Comparison of ENCODE assay signal across 8 mouse cellular contexts in genomic region chr5:36485306-36485705, GRCm38 (mm10). TPM values are rescaled to one million over a fixed set of nuclear protein-coding genes. Genes with fewer than 3 reads are reported as not detected.
DNase-seq lines count a peak whose midpoint lies in the region; ATAC-seq and TF ChIP-seq lines count a peak whose summit lies in the region.

No protein-coding gene starts in this region.

- peak overlapping the region; percentile 93 for H3K4me3 ChIP-seq in heart, embryonic 10.5 days
- H3K4me3 ChIP-seq in ES-E14 (ENCODE audit: insufficient read depth in 1 of 2, low read depth in 1 of 2, low read length in 2 of 2, poor library complexity in 1 of 2, severe bottlenecking in 1 of 2), result peak overlapping the region; percentile 64 to 87
- H3K4me3 ChIP-seq in hindbrain, embryonic 11.5 days (ENCODE audit: low read depth, low read length), result peak overlapping the region; percentile 55
- H3K4me3 ChIP-seq in midbrain, embryonic 12.5 days, result peak overlapping the region; percentile 91

- H3K9ac ChIP-seq in ES-E14 (ENCODE audit: insufficient read depth, low read depth, low read length, poor library complexity, severe bottlenecking), result no peak overlapping the region
- no peak overlapping the region; the same call in 1 of the 2 replicates for H3K9ac ChIP-seq in hindbrain, embryonic 11.5 days (ENCODE audit: low read depth, low read length)
- H3K9ac ChIP-seq in midbrain, embryonic 12.5 days (replicated peaks), result peak overlapping the region; percentile 64

- no peak for ATAC-seq in hindbrain, embryonic 11.5 days (ENCODE audit: low FRiP score)
- no peak for ATAC-seq in midbrain, embryonic 12.5 days (ENCODE audit: low FRiP score, low read depth)

- 23% methylated on average over 19 of the region's 19 CpGs for WGBS in heart, embryonic 10.5 days
- WGBS in hindbrain, embryonic 11.5 days, result 33% methylated on average over 19 of the region's 19 CpGs
- 49% methylated on average over 19 of the region's 19 CpGs for WGBS in midbrain, embryonic 12.5 days

- no peaks in the 10 kb centered on the region for H3K9me3 ChIP-seq in heart, embryonic 10.5 days
- no peaks in the 10 kb centered on the region for H3K9me3 ChIP-seq in ES-E14 (ENCODE audit: control insufficient read depth, insufficient read depth, low read depth, low read length)
- H3K9me3 ChIP-seq in hindbrain, embryonic 11.5 days (ENCODE audit: control insufficient read depth, low read length), result no peaks in the 10 kb centered on the region
- H3K9me3 ChIP-seq in midbrain, embryonic 12.5 days, result peaks cover 4% of the 10 kb centered on the region; the same call in 1 of the 2 replicates

- peaks cover 20% of the 10 kb centered on the region for H3K27me3 ChIP-seq in heart, embryonic 10.5 days (ENCODE audit: insufficient read depth, poor library complexity, severe bottlenecking)
- H3K27me3 ChIP-seq in hindbrain, embryonic 11.5 days (ENCODE audit: control insufficient read depth, insufficient read depth, low read length), result no peaks in the 10 kb centered on the region; the same call in 1 of the 2 replicates
- peaks cover 9% of the 10 kb centered on the region for H3K27me3 ChIP-seq in midbrain, embryonic 12.5 days

- H3K4me2 ChIP-seq in hindbrain, embryonic 11.5 days (replicated peaks; ENCODE audit: low read depth, low read length), result peak overlapping the region; percentile 96
- peak overlapping the region; percentile 84 for H3K4me2 ChIP-seq in midbrain, embryonic 12.5 days (replicated peaks)

- in situ Hi-C loops in ES-E14 (cut with MboI; ENCODE audit: low sequenced_read_pairs in 2 of 2, unreplicated experiment in 2 of 2), result no loop called here

- peaks cover 8% of the 10 kb centered on the region for H3K36me3 ChIP-seq in heart, embryonic 10.5 days
- no peaks in the 10 kb centered on the region; the same call in 1 of the 2 replicates for H3K36me3 ChIP-seq in ES-E14 (ENCODE audit: control insufficient read depth, insufficient read depth, low read length, poor library complexity, severe bottlenecking)
- H3K36me3 ChIP-seq in hindbrain, embryonic 11.5 days (ENCODE audit: control insufficient read depth, insufficient read depth, low read length), result no peaks in the 10 kb centered on the region
- 0 out of 2 replicates have a peak, but pooled peaks cover 7% of the 10 kb centered on the region for H3K36me3 ChIP-seq in midbrain, embryonic 12.5 days

- 0 out of 2 replicates have a peak overlapping the region, but pooled peaks have one; percentile 38 for H3K27ac ChIP-seq in heart, embryonic 10.5 days
- H3K27ac ChIP-seq in ES-E14 (ENCODE audit: insufficient read depth, low read depth, low read length, poor library complexity, severe bottlenecking), result no peak overlapping the region
- H3K27ac ChIP-seq in hindbrain, embryonic 11.5 days (ENCODE audit: low read depth, low read length), result no peak overlapping the region
- H3K27ac ChIP-seq in midbrain, embryonic 12.5 days (replicated peaks), result no peak overlapping the region

- peaks cover 38% of the 10 kb centered on the region for H3K4me1 ChIP-seq in heart, embryonic 10.5 days
- peaks cover 0 to 8% of the 10 kb centered on the region in 2 experiments; a peak in 1 of 4 replicates for H3K4me1 ChIP-seq in ES-E14 (ENCODE audit: control insufficient read depth in 2 of 2, insufficient read depth in 2 of 2, low read length in 2 of 2, poor library complexity in 1 of 2)
- H3K4me1 ChIP-seq in hindbrain, embryonic 11.5 days (replicated peaks; ENCODE audit: control insufficient read depth, insufficient read depth, low read length), result peaks cover 12% of the 10 kb centered on the region
- H3K4me1 ChIP-seq in midbrain, embryonic 12.5 days, result peaks cover 40% of the 10 kb centered on the region

- no peak for DNase-seq in heart, embryonic 10.5 days (ENCODE audit: low spot score)
- no peak for DNase-seq in heart, adult 8-10 months (ENCODE audit: low spot score)
- DNase-seq in ES-E14 (ENCODE audit: low read depth, low spot score), result no peak
- no peak for DNase-seq in hindbrain, embryonic 11.5 days (ENCODE audit: low spot score)
- no peak for DNase-seq in right cerebral cortex, postnatal 10 days (ENCODE audit: low spot score in 2 of 2)
- DNase-seq in frontal cortex, postnatal 36 days (ENCODE audit: low spot score in 2 of 2), result no peak
- no peak for DNase-seq in lung, adult 18-20 months

TF ChIP-seq in ES-E14, 5 proteins besides CTCF, POLR2A, EP300 and RAD21:
- no peak for TF ChIP-seq ZC3H11A (IDR thresholded peaks at IDR 0.05; ENCODE audit: borderline replicate concordance, low read depth, low read length)
- no peak for TF ChIP-seq MAFK (IDR thresholded peaks at IDR 0.05; ENCODE audit: insufficient read depth, low read depth, low read length)
- TF ChIP-seq HCFC1 (IDR thresholded peaks at IDR 0.05; ENCODE audit: borderline replicate concordance, insufficient read depth, low read length), result no peak
TF ChIP-seq in ES-E14: peak in this region for 0.

RNA-seq across cellular contexts. Expression of gene Ccdc96, which starts 0.9 kb away (rescaled TPM):
- polyA plus RNA-seq in heart, embryonic 10.5 days (2016; fragmentation: Nextera tagmentation; extraction: Ambion mirVana), result 0.33 and 0.62 TPM in 2 replicates
- under 1 TPM; 0.25 to 0.49 (median 0.31) TPM for total RNA-seq in heart, adult 8-10 months (2022)
- 0.42 and 1.0 TPM in 2 replicates for total RNA-seq in ES-E14 (2012; rRNA removed)
- 3.6 and 4.8 TPM in 2 replicates for polyA plus RNA-seq in hindbrain, embryonic 11.5 days (2014; fragmentation: Nextera tagmentation; extraction: Ambion mirVana)
- polyA plus RNA-seq in midbrain, embryonic 12.5 days (2016; fragmentation: Nextera tagmentation; extraction: Ambion mirVana), result 4.2 and 5.3 TPM in 2 replicates

RNA-seq across cellular contexts. Expression of gene Tada2b, which starts 1.2 kb away (rescaled TPM):
- polyA plus RNA-seq in heart, embryonic 10.5 days (2016; fragmentation: Nextera tagmentation; extraction: Ambion mirVana), result 1.2 and 1.9 TPM in 2 replicates
- total RNA-seq in heart, adult 8-10 months (2022), result 10 to 100 TPM; 13.8 to 17.5 (median 15.3) TPM
- 4.4 and 6.9 TPM in 2 replicates for total RNA-seq in ES-E14 (2012; rRNA removed)
- polyA plus RNA-seq in hindbrain, embryonic 11.5 days (2014; fragmentation: Nextera tagmentation; extraction: Ambion mirVana), result 4.6 and 4.9 TPM in 2 replicates
- polyA plus RNA-seq in midbrain, embryonic 12.5 days (2016; fragmentation: Nextera tagmentation; extraction: Ambion mirVana), result 2.5 and 2.7 TPM in 2 replicates

RNA-seq across cellular contexts. Expression of gene Grpel1, which starts 20.5 kb away (rescaled TPM):
- polyA plus RNA-seq in heart, embryonic 10.5 days (2016; fragmentation: Nextera tagmentation; extraction: Ambion mirVana), result 69.8 and 74.4 TPM in 2 replicates
- total RNA-seq in heart, adult 8-10 months (2022), result 10 to 100 TPM; 61.7 to 66.2 (median 64.4) TPM
- total RNA-seq in ES-E14 (2012; rRNA removed), result 40.3 and 45.0 TPM in 2 replicates
- polyA plus RNA-seq in hindbrain, embryonic 11.5 days (2014; fragmentation: Nextera tagmentation; extraction: Ambion mirVana), result 52.5 and 57.6 TPM in 2 replicates
- 45.4 and 49.3 TPM in 2 replicates for polyA plus RNA-seq in midbrain, embryonic 12.5 days (2016; fragmentation: Nextera tagmentation; extraction: Ambion mirVana)
